Mouse (Mus musculus): ENCODE measurements at regions not wholly inside any gene's neighbourhood (a gene's known extent, or its start where the extent isn't known, plus 50 kb on each side); places are given as distances from the start of the nearest gene placed in this dataset.

DNA sequence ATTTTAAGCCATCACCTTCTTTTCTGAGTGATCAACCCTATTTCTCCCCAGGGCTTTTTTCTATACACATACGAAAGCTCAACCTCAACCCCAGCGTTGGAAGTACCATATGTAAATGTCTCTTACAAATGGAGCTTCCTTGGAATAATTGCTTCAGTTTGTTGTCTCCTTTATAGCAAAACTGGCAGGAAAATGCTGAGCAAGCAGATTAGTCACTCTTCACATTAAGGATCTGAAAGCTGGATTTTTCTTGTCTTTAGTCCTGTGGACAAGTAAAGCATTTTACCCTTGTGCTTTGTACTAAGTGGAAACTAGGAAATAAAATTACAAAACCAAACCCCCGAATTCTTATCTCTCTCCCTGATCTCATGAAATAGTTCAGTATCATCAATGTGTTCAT is 145.8 kb downstream of the Etaa1 start:
- H3K9ac ChIP-seq, result no peak overlapping the region
- WGBS, result 80% methylated on average over 3 of the region's 3 CpGs
- H3K4me1 ChIP-seq, result no peaks in the 10 kb centered on the region
- H3K9me3 ChIP-seq, result no peaks in the 10 kb centered on the region
- H3K4me3 ChIP-seq, result no peak overlapping the region
- no peak for ATAC-seq (ENCODE audit: insufficient number of reproducible peaks, low FRiP score, low TSS enrichment, low read depth)
- H3K27ac ChIP-seq, result no peak overlapping the region
- no peaks in the 10 kb centered on the region for H3K36me3 ChIP-seq
- no peaks in the 10 kb centered on the region for H3K27me3 ChIP-seq
- no peak overlapping the region for H3K4me2 ChIP-seq

DNA sequence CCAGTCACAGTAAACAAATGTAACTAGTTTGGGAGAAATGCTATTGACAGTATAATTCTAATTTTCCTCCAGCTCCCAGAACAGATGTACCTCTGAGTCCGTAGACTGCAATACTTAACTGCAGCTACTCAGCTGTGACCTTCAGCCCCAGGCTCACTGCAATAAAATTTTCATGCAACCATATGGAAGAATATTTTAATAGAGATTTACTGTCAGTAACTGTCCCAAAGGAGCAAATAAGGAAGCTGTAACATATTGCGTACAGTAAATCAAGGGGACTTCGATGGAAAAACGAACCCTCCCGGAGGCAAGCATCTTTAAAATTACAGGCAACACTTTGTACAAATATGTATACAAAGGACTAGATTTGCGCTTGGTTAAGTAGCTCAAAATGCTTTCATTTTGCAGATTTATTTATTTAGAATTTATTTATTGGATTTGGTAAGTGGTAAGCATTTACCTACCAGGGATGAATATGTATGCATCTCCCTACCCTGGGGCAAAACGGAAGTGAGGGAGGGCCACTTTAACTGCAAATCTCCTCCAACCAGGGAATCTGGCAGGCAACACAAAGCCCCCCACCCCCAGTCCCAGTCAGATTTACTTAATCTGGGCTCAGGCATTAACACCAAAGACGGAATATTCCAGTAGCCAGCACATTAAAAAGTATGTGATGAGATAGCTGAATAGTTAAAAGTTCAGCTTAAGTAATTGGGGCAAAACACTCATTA is 141.7 kb downstream of the Etaa1 start:
- no peaks in the 10 kb centered on the region for H3K4me1 ChIP-seq
- no peaks in the 10 kb centered on the region for H3K36me3 ChIP-seq
- no peak overlapping the region for H3K9ac ChIP-seq
- no peaks in the 10 kb centered on the region for H3K9me3 ChIP-seq
- H3K27ac ChIP-seq, result no peak overlapping the region
- no peak overlapping the region for H3K4me3 ChIP-seq
- 41% methylated on average over 8 of the region's 8 CpGs for WGBS
- no peaks in the 10 kb centered on the region for H3K27me3 ChIP-seq
- no peak for ATAC-seq (ENCODE audit: insufficient number of reproducible peaks, low FRiP score, low TSS enrichment, low read depth)
- no peak overlapping the region for H3K4me2 ChIP-seq

DNA sequence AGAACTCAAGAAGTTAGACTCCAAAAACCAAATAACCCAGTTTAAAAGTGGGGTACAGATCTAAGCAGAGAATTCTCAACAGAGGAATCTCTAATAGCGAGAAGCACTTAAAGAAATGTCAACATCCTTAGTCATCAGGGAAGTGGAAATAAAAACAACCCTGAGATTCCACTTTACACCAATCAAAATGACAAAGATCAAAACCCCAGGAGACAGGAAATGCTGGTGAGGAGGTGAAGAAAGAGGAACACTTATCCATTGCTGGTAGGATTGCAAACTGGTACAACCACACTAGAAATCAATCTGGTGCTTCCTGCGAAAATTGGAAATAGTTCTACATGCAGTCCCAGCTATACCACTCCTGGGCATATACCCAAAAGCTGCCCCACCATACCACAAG is 111.0 kb downstream of the Etaa1 start:
- no peaks in the 10 kb centered on the region for H3K27me3 ChIP-seq
- H3K36me3 ChIP-seq, result no peaks in the 10 kb centered on the region
- H3K4me2 ChIP-seq, result no peak overlapping the region
- no peak for ATAC-seq (ENCODE audit: insufficient number of reproducible peaks, low FRiP score, low TSS enrichment, low read depth)
- no peaks in the 10 kb centered on the region for H3K9me3 ChIP-seq
- no peak overlapping the region for H3K9ac ChIP-seq
- H3K4me1 ChIP-seq, result no peaks in the 10 kb centered on the region
- 76% methylated on average over 2 of the region's 2 CpGs for WGBS
- no peak overlapping the region for H3K27ac ChIP-seq
- no peak overlapping the region for H3K4me3 ChIP-seq

GRCm38 (mm10) chr11:17852405-17852804 is 101.3 kb downstream of the Etaa1 start:
- no peaks in the 10 kb centered on the region for H3K4me1 ChIP-seq
- H3K36me3 ChIP-seq, result no peaks in the 10 kb centered on the region
- H3K4me3 ChIP-seq, result no peak overlapping the region
- no peak overlapping the region for H3K4me2 ChIP-seq
- no peaks in the 10 kb centered on the region for H3K9me3 ChIP-seq
- WGBS, result 45% methylated on average over 7 of the region's 7 CpGs
- no peak overlapping the region for H3K27ac ChIP-seq
- H3K27me3 ChIP-seq, result no peaks in the 10 kb centered on the region
- no peak for ATAC-seq (ENCODE audit: insufficient number of reproducible peaks, low FRiP score, low TSS enrichment, low read depth)
- H3K9ac ChIP-seq, result no peak overlapping the region

- no peak for ATAC-seq (ENCODE audit: insufficient number of reproducible peaks, low FRiP score, low TSS enrichment, low read depth)
- H3K27ac ChIP-seq, result no peak overlapping the region
- H3K4me1 ChIP-seq, result no peaks in the 10 kb centered on the region
- no peaks in the 10 kb centered on the region for H3K36me3 ChIP-seq
- H3K4me3 ChIP-seq, result no peak overlapping the region
- 82% methylated on average over 8 of the region's 8 CpGs for WGBS
- H3K9ac ChIP-seq, result no peak overlapping the region
- no peaks in the 10 kb centered on the region for H3K9me3 ChIP-seq
- no peaks in the 10 kb centered on the region for H3K27me3 ChIP-seq
- no peak overlapping the region for H3K4me2 ChIP-seq
Measured at GRCm38 (mm10) chr11:17853246-17853804, 100.3 kb downstream of the Etaa1 start.

- Histone ChIP-seq H3K4me3 (no peak overlapping the region), H3K4me2 (no peak overlapping the region), H3K9ac (no peak overlapping the region), H3K9me3 (no peaks in the 10 kb centered on the region), H3K27ac (no peak overlapping the region), H3K27me3 (no peaks in the 10 kb centered on the region), H3K36me3 (no peaks in the 10 kb centered on the region), H3K4me1 (no peaks in the 10 kb centered on the region)
- ATAC-seq (ENCODE audit: insufficient number of reproducible peaks, low FRiP score, low TSS enrichment, low read depth), result no peak
- 61% methylated on average over 3 of the region's 3 CpGs for WGBS
Measured at GRCm38 (mm10) chr11:17853832-17854231, 99.8 kb downstream of the Etaa1 start.

DNA sequence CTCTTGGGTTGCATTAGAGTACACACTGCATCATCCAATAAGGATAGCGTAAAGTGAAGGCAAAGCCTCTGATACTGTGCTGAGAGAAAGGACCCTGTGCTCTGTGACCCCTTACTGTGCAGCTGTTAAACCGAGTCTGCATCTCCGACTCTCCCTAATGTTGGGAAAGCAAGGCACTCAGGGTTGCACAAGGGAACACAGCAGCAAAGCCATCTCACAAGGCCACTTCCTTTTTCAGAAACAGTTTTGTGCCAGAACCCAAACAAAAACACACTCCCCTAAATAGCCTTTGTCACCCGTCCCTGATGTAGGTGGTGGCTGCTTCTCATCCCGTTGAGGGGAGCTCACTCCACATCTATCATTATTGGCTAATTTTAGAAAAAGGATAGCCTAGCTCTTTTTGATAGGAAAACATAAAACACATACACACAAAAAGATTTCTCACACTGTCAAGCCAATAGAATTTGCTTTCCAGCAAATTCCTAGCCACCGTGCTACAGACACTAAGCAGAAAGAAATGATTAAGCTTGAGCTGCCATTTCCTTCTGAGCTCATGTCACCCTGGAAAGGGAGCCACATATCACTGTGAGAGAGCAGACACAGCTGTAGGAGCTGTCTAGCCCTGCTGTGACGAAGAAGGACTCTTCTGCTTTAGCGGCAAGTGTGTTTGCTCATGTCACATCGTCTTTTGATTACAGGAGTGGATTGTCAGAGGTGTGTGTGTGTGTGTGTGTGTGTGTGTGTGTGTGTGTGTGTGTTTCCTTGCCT is 94.1 kb downstream of the Etaa1 start:
- no peak for ATAC-seq (ENCODE audit: insufficient number of reproducible peaks, low FRiP score, low TSS enrichment, low read depth)
- no peak overlapping the region for H3K27ac ChIP-seq
- 46% methylated on average over 9 of the region's 9 CpGs for WGBS

GRCm38 (mm10) chr11:17864833-17865397 is 88.8 kb downstream of the Etaa1 start:
- Histone ChIP-seq H3K27ac (no peak overlapping the region), H3K4me1 (no peaks in the 10 kb centered on the region), H3K27me3 (no peaks in the 10 kb centered on the region), H3K4me2 (no peak overlapping the region), H3K4me3 (no peak overlapping the region), H3K9ac (no peak overlapping the region), H3K36me3 (no peaks in the 10 kb centered on the region), H3K9me3 (no peaks in the 10 kb centered on the region)
- no peak for ATAC-seq (ENCODE audit: insufficient number of reproducible peaks, low FRiP score, low TSS enrichment, low read depth)
- WGBS, result 46% methylated on average over 4 of the region's 4 CpGs

More for the DNA sequence above, 94.1 kb downstream of the Etaa1 start:
- H3K27me3 ChIP-seq, result no peaks in the 10 kb centered on the region
- H3K4me2 ChIP-seq, result no peak overlapping the region
- H3K36me3 ChIP-seq, result no peaks in the 10 kb centered on the region
- H3K9ac ChIP-seq, result no peak overlapping the region
- no peaks in the 10 kb centered on the region for H3K9me3 ChIP-seq
- H3K4me3 ChIP-seq, result no peak overlapping the region
- no peaks in the 10 kb centered on the region for H3K4me1 ChIP-seq

GRCm38 (mm10) chr11:17870690-17871089 is 83.0 kb downstream of the Etaa1 start:
- Histone ChIP-seq H3K9me3 (no peaks in the 10 kb centered on the region), H3K4me2 (no peak overlapping the region), H3K9ac (no peak overlapping the region), H3K27ac (no peak overlapping the region), H3K4me3 (no peak overlapping the region), H3K36me3 (no peaks in the 10 kb centered on the region), H3K4me1 (no peaks in the 10 kb centered on the region), H3K27me3 (no peaks in the 10 kb centered on the region)
- 84% methylated on average over 2 of the region's 2 CpGs for WGBS
- no peak for ATAC-seq (ENCODE audit: insufficient number of reproducible peaks, low FRiP score, low TSS enrichment, low read depth)

DNA sequence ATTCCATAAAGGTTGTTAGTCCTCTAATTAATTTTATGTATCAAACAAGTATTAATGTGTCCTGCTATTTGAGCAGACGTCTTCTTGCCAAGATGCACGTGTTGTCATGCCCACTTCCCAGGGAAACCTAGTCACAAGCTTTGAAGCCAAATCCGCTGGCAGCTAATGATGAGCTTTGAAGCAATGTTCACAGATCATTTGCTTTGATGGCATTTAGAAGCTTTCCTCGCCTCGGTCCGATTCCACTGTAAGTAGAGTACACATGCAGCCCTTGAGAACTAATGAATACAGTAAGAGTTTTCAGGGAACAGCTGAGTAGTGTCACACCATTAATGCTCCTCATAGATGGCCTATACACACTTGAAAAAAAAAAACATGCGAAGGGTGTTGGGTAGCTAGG is 81.8 kb downstream of the Etaa1 start:
- H3K9me3 ChIP-seq, result no peaks in the 10 kb centered on the region
- no peak overlapping the region for H3K9ac ChIP-seq
- no peak overlapping the region for H3K4me3 ChIP-seq
- H3K27ac ChIP-seq, result no peak overlapping the region
- ATAC-seq (ENCODE audit: insufficient number of reproducible peaks, low FRiP score, low TSS enrichment, low read depth), result no peak
- H3K36me3 ChIP-seq, result no peaks in the 10 kb centered on the region
- no peaks in the 10 kb centered on the region for H3K4me1 ChIP-seq
- no peak overlapping the region for H3K4me2 ChIP-seq
- WGBS, result 60% methylated on average over 7 of the region's 7 CpGs
- H3K27me3 ChIP-seq, result no peaks in the 10 kb centered on the region

DNA sequence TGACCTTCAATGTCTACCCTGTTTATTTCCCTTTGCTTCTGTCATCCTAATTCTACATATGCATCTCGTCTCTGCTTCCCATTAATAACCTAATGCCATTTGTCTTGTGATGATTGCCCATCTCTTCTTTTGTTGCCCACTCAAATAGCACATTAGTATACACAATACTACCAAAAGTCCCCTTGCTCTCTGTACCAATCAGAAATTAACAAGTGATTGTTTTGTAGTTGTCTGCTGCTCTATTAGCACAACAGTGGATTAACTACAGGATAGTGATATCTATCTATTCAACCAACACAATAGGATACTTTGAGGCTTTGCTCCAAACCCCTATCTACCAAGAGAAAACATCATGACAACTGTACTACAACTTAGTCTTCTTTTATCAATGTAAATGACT is 70.4 kb downstream of the Etaa1 start:
- Histone ChIP-seq H3K4me3 (no peak overlapping the region), H3K9me3 (no peaks in the 10 kb centered on the region)
- 82% methylated on average over 1 of the region's 1 CpGs for WGBS

More for the DNA sequence above, 70.4 kb downstream of the Etaa1 start:
- Histone ChIP-seq H3K27me3 (no peaks in the 10 kb centered on the region), H3K36me3 (no peaks in the 10 kb centered on the region), H3K4me2 (no peak overlapping the region), H3K9ac (no peak overlapping the region), H3K4me1 (no peaks in the 10 kb centered on the region), H3K27ac (no peak overlapping the region)
- no peak for ATAC-seq (ENCODE audit: insufficient number of reproducible peaks, low FRiP score, low TSS enrichment, low read depth)
